Mouse (Mus musculus) embryonic facial prominence, embryonic 14.5 days (tissue): ENCODE results near the gene Prkn. TPM values are rescaled to one million over a fixed set of nuclear protein-coding genes. Genes with fewer than 3 reads are reported as not detected.

Experiments used
- ATAC-seq: fragments of 200-750 bp; cut with Nextera tagmentation; 2 replicates; pipeline ENCODE4 v1.8.0; 2017; ENCODE audit warnings: low read depth, moderate number of reproducible peaks, moderate TSS enrichment
- DNase-seq: peaks from one replicate; pipeline ENCODE4 v3.0.0-alpha.2; 2015; ENCODE audit warnings: low spot score
- H3K27ac ChIP-seq: fragments of 300-500 bp; sonication (generic); replicated peaks from 2 replicates; pipeline ENCODE4 v1.5.1; 2014; ENCODE audit warnings: low read depth, mild to moderate bottlenecking, low read length, moderate library complexity
- H3K27me3 ChIP-seq: fragments of 300-500 bp; sonication (generic); replicated peaks from 2 replicates; pipeline ENCODE4 v1.6.1; 2014; ENCODE audit warnings: low read length; ENCODE audit not compliant: control insufficient read depth, insufficient read depth
- H3K36me3 ChIP-seq: fragments of 300-500 bp; sonication (generic); 2 replicates; pipeline ENCODE4 v1.6.1; 2014; ENCODE audit warnings: low read length, mixed read lengths; ENCODE audit not compliant: control insufficient read depth, insufficient read depth
- H3K4me1 ChIP-seq: fragments of 300-500 bp; sonication (generic); 2 replicates; pipeline ENCODE4 v1.6.1; 2014; ENCODE audit warnings: antibody characterized with exemption, low read length; ENCODE audit not compliant: control insufficient read depth, insufficient read depth
- H3K4me2 ChIP-seq: fragments of 300-500 bp; sonication (generic); 2 replicates; pipeline ENCODE4 v1.6.1; 2014; ENCODE audit warnings: low read depth, mild to moderate bottlenecking, low read length, moderate library complexity, mixed read lengths
- H3K4me3 ChIP-seq: fragments of 300-500 bp; sonication (generic); 2 replicates; pipeline ENCODE4 v1.5.1; 2014; ENCODE audit warnings: low read depth, mild to moderate bottlenecking, low read length
- H3K9ac ChIP-seq: fragments of 300-500 bp; sonication (generic); 2 replicates; pipeline ENCODE4 v1.6.1; 2014; ENCODE audit warnings: low read depth, mild to moderate bottlenecking, low read length, moderate library complexity, mixed read lengths
- H3K9me3 ChIP-seq: fragments of 300-500 bp; sonication (generic); 2 replicates; pipeline ENCODE4 v1.6.1; 2016; ENCODE audit warnings: low read length; ENCODE audit not compliant: control insufficient read depth
- WGBS: fragments of 180-500 bp; shearing (Covaris S2); extraction: QIAGEN DNeasy Blood & Tissue Kit; methylation state at CpG from one replicate; pipeline ENCODE4 v1.1.7; 2014; 5-methylcytosine and 5-hydroxymethylcytosine counted together
- polyA plus RNA-seq: library from polyadenylated mRNA; unstranded; fragments of >200 nt; fragmentation: Nextera tagmentation; extraction: Ambion mirVana; gene quantifications from 2 replicates; pipeline ENCODE4 v1.2.1, GENCODE M21; 2014

Gene Prkn
- polyA plus RNA-seq, 1 experiment from 2014 or later = 2.9 TPM

DNA sequence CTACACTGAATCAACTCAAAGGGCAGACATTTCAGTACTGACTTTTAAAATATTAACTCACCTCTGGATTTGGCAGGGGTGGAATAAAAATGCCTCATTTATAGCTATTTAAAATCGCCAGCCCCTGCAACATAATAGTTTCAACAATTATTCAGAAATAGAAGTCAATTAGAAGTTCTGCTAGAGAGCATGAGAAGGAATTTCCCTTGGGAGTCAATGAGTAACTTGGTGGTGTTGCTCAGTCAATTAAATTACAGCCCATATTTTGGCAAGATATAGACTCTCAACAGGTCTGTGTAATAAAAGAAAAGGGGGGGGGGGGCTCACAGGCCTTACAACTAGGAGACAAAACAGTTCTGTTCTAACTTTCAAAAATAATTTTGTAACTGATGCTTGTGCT lies 821.7 kb downstream of the Prkn start:
- no peaks in the 10 kb centered on the region for H3K36me3 ChIP-seq
- no peaks in the 10 kb centered on the region for H3K9me3 ChIP-seq
- no peak overlapping the region for H3K4me3 ChIP-seq
- H3K9ac ChIP-seq = no peak overlapping the region
- no peak for DNase-seq
- peaks cover 8% of the 10 kb centered on the region; the same call in 1 of the 2 replicates for H3K4me1 ChIP-seq
- ATAC-seq = no peak
- WGBS = 67% methylated on average over 1 of the region's 1 CpGs
- H3K27me3 ChIP-seq = no peaks in the 10 kb centered on the region
- H3K27ac ChIP-seq = no peak overlapping the region
- no peak overlapping the region for H3K4me2 ChIP-seq

- WGBS = 86% methylated on average over 7 of the region's 7 CpGs
- Histone ChIP-seq H3K27ac (no peak overlapping the region), H3K9ac (no peak overlapping the region), H3K9me3 (no peaks in the 10 kb centered on the region), H3K27me3 (no peaks in the 10 kb centered on the region), H3K4me2 (no peak overlapping the region), H3K4me1 (peaks cover 8% of the 10 kb centered on the region; the same call in 1 of the 2 replicates), H3K36me3 (no peaks in the 10 kb centered on the region), H3K4me3 (no peak overlapping the region)
- DNase-seq (no peak), ATAC-seq (no peak)
Measured at GRCm38 (mm10) chr17:11663437-11663836, 823.3 kb downstream of the Prkn start.

GRCm38 (mm10) chr17:11664610-11665345 lies 824.6 kb downstream of the Prkn start:
- DNase-seq (peak; percentile 73), ATAC-seq (peak; percentile 82)
- 32% methylated on average over 20 of the region's 20 CpGs for WGBS
- H3K4me1 ChIP-seq = peaks cover 8% of the 10 kb centered on the region; the same call in 1 of the 2 replicates
- H3K27ac ChIP-seq = no peak overlapping the region
- no peaks in the 10 kb centered on the region for H3K36me3 ChIP-seq
- H3K27me3 ChIP-seq = no peaks in the 10 kb centered on the region
- peak overlapping the region; percentile 44 for H3K4me2 ChIP-seq
- peak overlapping the region; percentile 17; the same call in 1 of the 2 replicates for H3K4me3 ChIP-seq
- H3K9me3 ChIP-seq = no peaks in the 10 kb centered on the region
- no peak overlapping the region for H3K9ac ChIP-seq

GRCm38 (mm10) chr17:11679716-11680115 lies 839.5 kb downstream of the Prkn start:
- no peak for ATAC-seq
- H3K9ac ChIP-seq = no peak overlapping the region
- no peaks in the 10 kb centered on the region for H3K27me3 ChIP-seq
- WGBS = 82% methylated on average over 6 of the region's 6 CpGs
- H3K27ac ChIP-seq = no peak overlapping the region
- H3K36me3 ChIP-seq = no peaks in the 10 kb centered on the region
- no peak overlapping the region for H3K4me3 ChIP-seq
- no peak for DNase-seq
- no peaks in the 10 kb centered on the region for H3K4me1 ChIP-seq
- H3K9me3 ChIP-seq = no peaks in the 10 kb centered on the region
- no peak overlapping the region for H3K4me2 ChIP-seq

DNA sequence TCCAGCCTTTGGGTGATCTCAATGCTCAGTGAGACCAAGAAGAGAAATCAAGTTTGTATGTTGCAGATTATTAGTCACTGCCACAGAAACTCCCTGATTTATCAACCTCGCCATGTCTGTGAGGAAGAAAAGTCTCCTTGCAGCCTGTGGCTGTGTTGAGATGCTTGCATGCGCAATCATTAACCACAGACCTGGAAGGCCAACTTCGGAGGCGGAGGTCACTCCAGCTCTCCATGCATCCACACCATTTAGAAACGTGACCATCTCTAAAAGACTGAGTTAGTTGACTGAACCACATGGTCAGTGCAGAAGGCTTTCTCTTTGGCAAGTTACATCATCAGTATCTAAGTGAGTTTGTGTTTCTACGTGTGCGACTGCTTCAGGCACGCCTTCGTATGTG lies 840.3 kb downstream of the Prkn start:
- no peak overlapping the region for H3K4me2 ChIP-seq
- H3K4me3 ChIP-seq = no peak overlapping the region
- H3K9ac ChIP-seq = no peak overlapping the region
- 82% methylated on average over 9 of the region's 9 CpGs for WGBS
- H3K36me3 ChIP-seq = no peaks in the 10 kb centered on the region
- no peaks in the 10 kb centered on the region for H3K27me3 ChIP-seq
- no peaks in the 10 kb centered on the region for H3K9me3 ChIP-seq
- ATAC-seq = no peak
- H3K27ac ChIP-seq = no peak overlapping the region
- H3K4me1 ChIP-seq = no peaks in the 10 kb centered on the region
- no peak for DNase-seq

- WGBS = 54% methylated on average over 11 of the region's 11 CpGs
- DNase-seq = no peak
- no peak overlapping the region for H3K4me3 ChIP-seq
- H3K4me2 ChIP-seq = no peak overlapping the region
- H3K27ac ChIP-seq = no peak overlapping the region
- H3K4me1 ChIP-seq = no peaks in the 10 kb centered on the region
- no peak for ATAC-seq
- no peaks in the 10 kb centered on the region for H3K9me3 ChIP-seq
- no peaks in the 10 kb centered on the region for H3K36me3 ChIP-seq
- no peaks in the 10 kb centered on the region for H3K27me3 ChIP-seq
- no peak overlapping the region for H3K9ac ChIP-seq
Measured at GRCm38 (mm10) chr17:11681825-11682372, 841.7 kb downstream of the Prkn start.

GRCm38 (mm10) chr17:11705005-11705404 lies 864.8 kb downstream of the Prkn start:
- H3K27ac ChIP-seq = no peak overlapping the region
- H3K27me3 ChIP-seq = no peaks in the 10 kb centered on the region
- DNase-seq (no peak), ATAC-seq (no peak)
- WGBS = 80% methylated on average over 4 of the region's 4 CpGs
- no peak overlapping the region for H3K9ac ChIP-seq
- H3K36me3 ChIP-seq = no peaks in the 10 kb centered on the region
- no peak overlapping the region for H3K4me3 ChIP-seq
- H3K4me1 ChIP-seq = no peaks in the 10 kb centered on the region
- no peaks in the 10 kb centered on the region for H3K9me3 ChIP-seq
- H3K4me2 ChIP-seq = no peak overlapping the region

- DNase-seq (no peak), ATAC-seq (no peak)
- Histone ChIP-seq H3K4me3 (no peak overlapping the region), H3K27me3 (no peaks in the 10 kb centered on the region), H3K4me1 (no peaks in the 10 kb centered on the region), H3K4me2 (no peak overlapping the region), H3K9ac (no peak overlapping the region), H3K9me3 (no peaks in the 10 kb centered on the region), H3K36me3 (no peaks in the 10 kb centered on the region), H3K27ac (no peak overlapping the region)
- 91% methylated on average over 9 of the region's 9 CpGs for WGBS
Measured at GRCm38 (mm10) chr17:11705761-11706160, 865.6 kb downstream of the Prkn start.

DNA sequence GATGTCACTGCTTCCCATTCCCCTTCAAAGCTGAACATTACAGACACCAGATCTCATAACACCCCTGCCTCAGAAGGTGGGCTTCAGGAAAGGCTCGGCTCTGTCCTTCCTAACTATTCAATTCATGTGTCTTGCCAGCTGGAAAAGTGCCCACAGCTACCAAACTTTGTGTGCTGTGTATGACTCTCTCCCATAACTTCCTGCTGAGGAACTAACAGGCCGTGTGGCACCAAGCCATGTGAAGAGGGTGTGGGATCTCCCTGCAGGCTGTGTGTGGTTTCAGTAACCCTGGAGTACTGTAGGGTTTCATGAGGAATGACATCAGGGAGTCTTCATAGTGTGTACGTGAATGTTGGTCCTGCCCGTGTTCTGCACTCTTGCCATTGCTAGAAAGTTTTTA lies 871.9 kb downstream of the Prkn start:
- ATAC-seq = peak; percentile 50; the same call in 1 of the 2 replicates
- no peak overlapping the region for H3K4me3 ChIP-seq
- H3K27me3 ChIP-seq = no peaks in the 10 kb centered on the region
- no peaks in the 10 kb centered on the region for H3K9me3 ChIP-seq
- 53% methylated on average over 4 of the region's 4 CpGs for WGBS
- 0 out of 2 replicates have a peak, but pooled peaks cover 4% of the 10 kb centered on the region for H3K4me1 ChIP-seq
- H3K4me2 ChIP-seq = no peak overlapping the region
- peak; percentile 55 for DNase-seq
- no peak overlapping the region for H3K9ac ChIP-seq
- no peak overlapping the region for H3K27ac ChIP-seq
- no peaks in the 10 kb centered on the region for H3K36me3 ChIP-seq
